Mouse (Mus musculus): ENCODE measurements at regions not wholly inside any gene's neighbourhood (a gene's known extent, or its start where the extent isn't known, plus 50 kb on each side); places are given as distances from the start of the nearest gene placed in this dataset.

DNA sequence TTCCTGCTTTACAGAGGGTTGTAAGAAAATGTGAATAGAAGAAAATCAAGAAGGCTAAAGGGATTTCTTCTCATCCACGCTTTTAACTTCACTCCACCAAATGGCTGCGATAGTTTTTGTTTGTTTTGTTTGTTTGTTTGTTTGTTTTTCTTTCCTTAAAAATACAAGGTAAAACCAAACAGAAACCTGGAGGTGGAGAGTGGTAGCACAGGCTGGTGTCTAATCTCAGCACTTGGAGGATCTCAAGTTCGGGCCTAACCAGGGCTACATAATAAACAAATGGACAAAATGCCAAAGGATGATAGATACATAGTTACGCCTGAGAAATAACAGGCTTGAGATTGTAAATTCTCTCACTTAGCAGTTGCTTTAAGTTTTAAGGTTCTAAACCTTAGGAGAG, 50.8 kb upstream of the Mboat1 start:
- peak; percentile 14 for DNase-seq (ENCODE audit: low read depth)

DNA sequence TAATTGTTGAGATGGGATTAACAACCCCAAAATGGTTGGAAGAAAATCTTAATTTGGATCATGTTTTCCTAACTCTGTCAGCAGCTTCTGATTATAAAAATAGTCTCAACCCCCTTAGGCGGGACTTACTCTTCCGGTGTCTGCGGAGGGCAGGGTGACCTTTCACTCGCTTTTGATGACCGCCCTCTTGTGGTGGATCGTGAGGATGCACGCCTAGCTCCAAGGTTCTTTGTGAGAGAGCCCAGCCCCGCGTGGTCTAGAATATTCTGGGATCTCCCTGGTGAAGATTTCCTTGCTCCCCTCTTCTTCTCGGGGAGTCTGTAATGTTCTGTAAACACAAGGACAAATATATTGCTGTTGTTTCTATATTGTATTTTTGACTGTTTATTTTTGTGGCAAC, 51.3 kb upstream of the Mboat1 start:
- DNase-seq (ENCODE audit: low read depth): peak; percentile 92

DNA sequence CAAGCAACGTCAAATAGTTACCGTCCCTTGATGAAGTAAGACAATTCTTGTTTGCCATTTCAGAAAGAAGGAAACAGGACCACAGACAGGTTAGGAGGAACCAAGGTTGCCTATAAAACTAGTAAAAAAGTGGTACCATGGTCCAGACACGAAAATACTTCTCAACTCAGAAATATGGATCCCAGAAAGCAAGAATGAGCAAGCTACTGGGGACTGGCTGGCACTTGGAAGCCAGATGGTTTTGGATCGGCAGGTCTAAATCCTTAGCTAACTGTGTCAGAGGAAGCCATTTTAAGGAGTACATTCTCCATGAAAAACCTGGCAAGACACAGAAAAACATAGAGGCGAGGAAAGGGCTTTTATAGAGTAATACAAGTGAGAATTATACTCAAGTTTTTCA, 51.9 kb upstream of the Mboat1 start:
- no peak for DNase-seq (ENCODE audit: low read depth)

DNA sequence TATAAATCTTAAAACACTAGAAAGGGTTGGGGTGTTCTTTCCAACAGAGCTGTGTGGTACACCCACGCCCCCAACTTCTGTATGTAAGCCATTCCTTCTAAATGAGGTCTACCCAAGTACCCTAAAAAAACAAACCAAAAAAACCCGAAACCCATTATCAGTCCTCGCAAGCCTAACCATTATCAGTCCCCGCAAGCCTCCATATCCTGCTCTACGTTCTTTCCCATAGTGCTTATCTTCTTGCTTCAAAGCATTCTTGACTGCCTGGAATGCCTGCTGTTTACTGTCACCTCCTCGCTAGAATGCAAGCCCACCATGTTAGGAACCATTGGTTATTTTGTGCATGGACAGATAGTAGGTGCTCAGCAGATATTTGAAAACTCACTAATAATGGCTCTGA, 52.3 kb upstream of the Mboat1 start:
- DNase-seq (ENCODE audit: low read depth): peak; percentile 62

DNA sequence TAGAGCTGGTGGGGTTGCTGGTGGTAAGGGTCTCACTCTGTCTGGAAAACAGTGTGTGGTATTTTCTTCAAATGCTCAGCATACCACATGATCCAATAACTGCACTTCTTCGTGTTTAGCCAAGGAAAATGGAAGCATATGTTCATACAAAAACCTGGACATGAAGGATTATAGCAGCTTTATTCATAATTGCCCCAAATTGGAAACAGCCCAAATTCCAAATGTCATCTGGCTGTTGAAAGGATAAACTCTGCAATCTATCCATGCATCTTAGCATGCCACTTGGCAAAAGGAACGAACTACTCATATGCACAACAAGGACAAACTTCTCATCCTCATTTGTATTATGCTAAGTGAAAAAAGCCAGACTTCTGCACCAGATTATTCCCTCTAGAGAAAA, 53.5 kb upstream of the Mboat1 start:
- no peak for DNase-seq (ENCODE audit: low read depth)

DNA sequence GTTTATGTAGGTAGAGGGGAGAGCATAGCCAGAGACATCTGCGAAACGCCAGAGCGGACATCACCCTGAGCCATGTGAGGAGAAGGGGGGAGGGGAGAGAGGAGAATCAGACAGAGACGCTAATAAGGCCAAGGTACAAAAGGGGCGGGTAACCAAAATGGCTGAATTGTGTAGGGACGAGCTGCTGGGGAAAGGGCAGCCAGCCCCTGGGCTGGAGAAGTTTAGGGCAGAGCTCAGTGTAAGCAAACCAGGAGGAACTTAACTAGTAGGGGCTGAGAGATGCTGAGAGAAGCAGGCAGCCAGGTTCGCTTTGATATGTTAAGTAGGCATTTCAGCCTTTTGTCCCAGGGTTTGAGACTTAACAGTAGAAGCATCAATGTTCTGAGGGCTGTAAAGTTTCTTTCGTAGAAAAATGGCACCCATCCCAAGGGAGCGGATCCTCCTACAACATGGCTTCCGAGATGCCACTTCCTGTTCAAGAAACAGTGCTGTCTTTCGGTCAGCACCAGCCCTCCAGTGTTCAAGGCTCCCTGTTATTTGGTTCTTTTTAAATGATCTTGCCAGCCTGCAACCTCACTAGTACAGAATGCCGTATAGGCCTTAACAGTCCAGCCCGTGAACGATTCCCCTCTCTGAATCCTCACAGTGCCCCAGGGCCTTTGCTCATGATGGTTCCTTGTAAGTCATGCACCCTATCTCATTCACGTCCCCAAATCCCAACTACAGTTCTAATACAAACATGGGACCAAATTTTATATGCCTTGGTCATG, 55.4 kb upstream of the Mboat1 start:
- no peak for DNase-seq (ENCODE audit: low read depth)

- no peak for DNase-seq (ENCODE audit: low read depth)
Observed at GRCm38 (mm10) chr13:30074517-30075064, 61.7 kb upstream of the Mboat1 start.

GRCm38 (mm10) chr13:30074069-30074468, 62.2 kb upstream of the Mboat1 start:
- no peak for DNase-seq (ENCODE audit: low read depth)

GRCm38 (mm10) chr13:30069397-30069796, 66.9 kb upstream of the Mboat1 start:
- DNase-seq (ENCODE audit: low read depth): no peak

DNA sequence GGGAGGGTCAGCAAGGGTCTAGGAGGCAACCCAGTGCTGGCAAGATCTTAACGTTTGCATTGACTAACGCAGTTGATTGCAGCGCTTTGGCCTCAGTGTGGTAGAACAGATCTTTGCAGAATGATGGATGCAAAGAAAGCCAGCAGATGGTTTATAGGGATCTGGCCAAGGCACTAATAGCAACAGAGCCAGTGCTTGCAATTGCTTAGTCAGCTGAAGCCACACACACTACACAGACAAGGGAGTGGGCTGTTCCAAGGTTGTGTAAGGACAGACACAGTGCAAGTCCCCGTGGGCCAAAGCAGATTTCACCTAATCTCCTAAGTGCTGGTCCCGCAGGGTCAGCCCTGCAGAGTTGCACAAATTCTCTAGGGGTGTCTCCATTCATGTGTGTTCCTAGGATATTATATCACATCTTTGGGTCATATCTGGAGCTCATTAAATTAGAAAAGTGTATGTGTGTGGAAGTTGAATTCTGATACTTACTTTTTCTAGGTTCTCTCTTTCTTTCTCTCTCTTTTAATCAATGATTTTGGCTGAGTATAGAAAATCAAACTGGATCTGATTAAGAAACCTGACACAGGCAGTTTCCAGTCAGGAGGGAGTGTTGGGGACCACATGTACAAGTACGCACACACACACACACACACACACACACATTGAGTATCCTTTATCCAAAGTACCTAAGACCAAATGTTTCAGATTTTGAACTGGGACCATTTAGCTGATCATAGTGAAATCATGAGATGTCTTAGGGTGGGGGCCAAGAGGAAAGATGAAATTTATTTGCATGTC, 68.5 kb upstream of the Mboat1 start:
- DNase-seq (ENCODE audit: low read depth): no peak

DNA sequence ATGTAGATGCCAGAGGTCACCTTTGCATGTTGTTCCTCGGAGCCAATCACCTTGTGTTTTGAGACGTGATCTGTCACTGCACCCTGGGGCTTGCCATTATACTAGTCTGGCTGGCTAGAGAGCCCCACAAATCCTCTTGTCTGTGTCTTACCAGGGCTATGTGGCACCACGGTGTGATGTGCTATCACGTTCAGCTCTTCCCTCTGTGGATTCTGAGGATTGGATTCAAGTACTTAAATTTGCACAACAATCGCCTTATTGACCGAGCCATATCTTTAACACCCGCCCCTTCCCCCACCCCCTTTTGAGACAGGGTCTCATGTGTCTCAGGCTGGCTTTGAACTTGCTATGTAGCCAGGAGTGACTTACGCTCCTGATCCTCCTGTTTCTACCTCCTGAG, 70.8 kb upstream of the Mboat1 start:
- no peak for DNase-seq (ENCODE audit: low read depth)

DNA sequence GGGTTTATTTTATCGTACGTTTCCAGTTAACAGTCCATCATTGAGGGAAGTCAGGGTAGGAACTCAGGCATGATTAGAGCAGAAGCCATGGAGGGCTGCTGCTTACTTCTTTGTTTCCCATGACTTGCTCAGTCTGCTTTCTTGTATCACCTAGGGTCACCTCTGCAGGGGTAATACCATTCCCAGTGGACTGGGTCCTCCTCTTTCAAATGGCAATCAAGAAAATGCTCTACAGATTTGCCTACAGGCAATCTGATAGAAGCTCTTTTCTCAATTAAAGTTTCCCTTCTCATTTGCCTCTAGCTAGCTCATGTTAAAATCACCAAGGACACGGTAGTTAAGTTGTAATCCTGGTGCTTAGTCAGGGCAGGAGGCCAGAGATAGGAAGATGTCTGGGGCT, 72.5 kb upstream of the Mboat1 start:
- no peak for DNase-seq (ENCODE audit: low read depth)

DNA sequence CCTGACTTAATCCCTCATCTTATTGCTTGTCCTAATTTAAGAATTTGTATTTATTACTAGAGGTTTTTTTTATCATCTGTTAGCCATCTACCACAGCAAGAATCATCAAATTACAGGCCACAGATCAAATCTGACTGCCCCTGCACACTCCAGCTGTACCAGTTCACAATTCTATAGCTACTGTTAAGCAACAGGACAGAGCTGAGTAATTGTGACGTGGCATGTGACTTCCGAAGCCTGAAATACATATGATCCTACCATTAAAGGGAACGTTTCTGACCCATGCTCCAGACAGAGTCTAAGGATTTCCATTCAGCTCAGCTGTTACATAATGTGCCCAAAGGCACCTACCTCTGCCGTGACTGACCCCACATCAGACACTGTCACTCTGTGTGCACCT, 74.0 kb upstream of the Mboat1 start:
- no peak for DNase-seq (ENCODE audit: low read depth)

DNA sequence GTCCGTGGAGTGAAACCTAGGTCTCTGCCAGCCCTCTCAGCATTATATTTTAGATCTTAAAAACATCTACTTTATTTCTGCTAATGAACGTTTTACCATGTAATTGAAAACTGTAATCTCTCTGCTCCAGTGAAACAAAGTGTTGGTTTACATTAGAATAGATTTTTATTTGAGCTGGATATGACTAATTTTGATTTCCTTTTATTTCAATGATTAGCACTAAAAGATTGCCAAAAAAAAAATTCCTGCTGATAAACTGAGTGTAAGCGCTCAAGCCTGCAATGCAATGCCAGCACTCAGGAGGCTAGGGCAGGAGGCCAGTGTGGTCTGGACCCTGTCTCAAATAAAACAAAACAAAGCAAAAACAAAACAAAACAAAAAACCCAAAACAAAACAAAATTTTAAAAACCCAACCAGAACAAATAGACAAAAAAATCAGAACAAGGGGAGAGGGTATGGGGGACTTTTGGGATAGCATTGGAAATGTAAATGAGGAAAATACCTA, 69.3 kb upstream of the E2f3 start:
- no peak for DNase-seq (ENCODE audit: low read depth)

DNA sequence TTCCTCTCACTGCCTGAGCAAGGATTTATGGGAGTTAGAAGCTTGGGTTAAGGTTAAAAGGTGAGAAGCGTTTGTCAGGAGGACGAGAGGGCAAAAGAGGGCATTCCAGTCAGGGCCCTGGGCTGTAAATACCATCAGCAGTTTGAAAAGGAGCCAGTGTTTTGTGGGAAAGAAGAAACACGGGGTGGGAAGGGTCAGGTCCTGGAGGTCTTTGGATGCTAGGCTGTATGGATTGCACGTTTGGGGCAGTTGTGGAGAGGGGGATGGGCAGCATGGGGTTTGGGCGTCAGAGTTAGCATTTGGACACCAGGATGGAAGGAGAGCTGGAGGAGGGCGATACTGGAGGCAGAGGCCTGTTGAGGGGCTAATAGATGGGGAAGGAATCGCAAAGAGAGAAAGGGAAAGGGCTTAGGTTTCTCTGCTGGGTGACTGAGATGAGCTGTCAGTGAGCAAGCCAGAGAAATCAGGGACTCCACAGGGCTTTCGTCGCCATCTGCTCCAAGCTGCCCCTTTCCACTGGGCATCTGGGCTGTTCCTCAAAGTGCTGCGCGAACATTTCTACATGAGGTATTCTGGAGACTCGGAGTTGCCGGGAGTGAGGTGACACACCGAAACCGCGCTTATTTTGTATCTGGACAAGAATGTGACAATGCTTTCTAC, 66.2 kb upstream of the E2f3 start:
- DNase-seq (ENCODE audit: low read depth): no peak

- DNase-seq (ENCODE audit: low read depth): no peak
Observed at GRCm38 (mm10) chr13:30050745-30051508, 65.1 kb upstream of the E2f3 start.

- no peak for DNase-seq (ENCODE audit: low read depth)
Observed at GRCm38 (mm10) chr13:30048260-30048859, 62.5 kb upstream of the E2f3 start.

DNA sequence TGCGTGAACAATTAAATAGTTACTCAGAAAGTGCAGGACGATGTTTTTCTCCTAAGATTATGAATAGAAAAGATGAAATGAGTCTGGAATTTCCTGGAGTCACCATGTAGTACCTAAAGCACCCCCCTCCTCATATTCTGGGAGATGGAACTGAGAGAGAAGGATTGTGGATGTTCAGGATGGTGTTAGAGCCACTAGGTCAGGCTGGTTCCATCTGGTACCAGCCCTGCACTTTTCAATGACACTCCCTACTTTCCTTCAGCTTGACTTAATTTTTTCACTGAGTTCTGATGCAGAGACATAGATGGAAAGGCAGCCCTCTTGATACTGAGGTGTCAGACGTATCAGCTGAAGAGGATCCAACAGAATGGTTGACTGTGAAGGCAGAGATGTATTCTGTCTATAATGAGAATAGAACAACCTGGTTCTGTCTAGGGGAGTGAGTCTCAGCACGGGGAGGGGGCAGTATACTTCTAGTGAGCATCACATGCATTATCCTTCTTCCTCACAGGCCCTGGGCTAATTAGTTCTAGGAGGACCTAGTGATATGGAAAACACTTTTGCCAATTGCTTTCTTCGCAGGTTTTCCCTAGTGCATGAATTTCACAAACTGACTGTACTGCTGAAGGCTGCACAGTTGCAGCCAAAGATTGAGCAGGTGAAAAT, 60.8 kb upstream of the E2f3 start:
- no peak for DNase-seq (ENCODE audit: low read depth)

DNA sequence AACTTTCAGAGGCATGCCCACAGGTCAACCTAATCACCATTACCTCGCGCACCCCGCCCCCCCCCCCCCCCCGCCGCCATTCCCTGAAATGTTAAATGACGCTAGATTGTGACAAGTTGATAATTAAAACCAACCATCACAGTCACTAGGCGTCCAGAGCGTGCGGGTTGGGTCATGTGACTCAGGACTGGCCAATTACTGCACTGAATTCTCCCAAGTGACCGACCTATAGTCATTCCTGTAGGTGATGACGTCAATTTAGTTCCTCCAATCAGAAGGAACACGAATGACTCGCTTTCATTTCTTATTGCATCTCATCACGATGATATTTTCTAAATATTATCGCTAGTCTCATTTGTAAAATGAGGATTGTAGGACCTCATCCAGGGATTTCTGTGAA, 60.2 kb upstream of the E2f3 start:
- no peak for DNase-seq (ENCODE audit: low read depth)

GRCm38 (mm10) chr13:30045225-30045624, 59.4 kb upstream of the E2f3 start:
- DNase-seq (ENCODE audit: low read depth): no peak

DNA sequence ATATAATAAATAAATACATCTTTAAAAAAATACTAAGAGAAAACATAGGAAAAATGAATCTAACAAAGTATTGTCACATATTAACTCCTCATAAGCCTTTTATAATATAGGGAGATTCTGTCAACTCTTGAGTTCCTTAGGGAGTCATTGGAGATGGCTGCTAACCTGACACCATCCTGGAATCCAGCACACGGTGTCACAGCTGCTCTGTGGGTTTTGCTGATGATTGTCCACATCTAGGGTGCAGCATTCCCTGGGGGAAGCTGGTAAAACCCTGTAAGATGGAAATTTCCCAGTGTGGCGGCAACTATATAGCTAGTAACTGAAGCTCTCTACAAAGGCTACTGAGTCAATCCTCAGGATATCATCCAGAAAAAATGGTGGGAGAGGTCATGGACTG, 58.9 kb upstream of the E2f3 start:
- no peak for DNase-seq (ENCODE audit: low read depth)

Measured in c-Kit-positive CD71-positive TER-119-negative erythroid progenitor cells, embryonic 14.5 days (primary cell).